In the genomic region with DNA sequence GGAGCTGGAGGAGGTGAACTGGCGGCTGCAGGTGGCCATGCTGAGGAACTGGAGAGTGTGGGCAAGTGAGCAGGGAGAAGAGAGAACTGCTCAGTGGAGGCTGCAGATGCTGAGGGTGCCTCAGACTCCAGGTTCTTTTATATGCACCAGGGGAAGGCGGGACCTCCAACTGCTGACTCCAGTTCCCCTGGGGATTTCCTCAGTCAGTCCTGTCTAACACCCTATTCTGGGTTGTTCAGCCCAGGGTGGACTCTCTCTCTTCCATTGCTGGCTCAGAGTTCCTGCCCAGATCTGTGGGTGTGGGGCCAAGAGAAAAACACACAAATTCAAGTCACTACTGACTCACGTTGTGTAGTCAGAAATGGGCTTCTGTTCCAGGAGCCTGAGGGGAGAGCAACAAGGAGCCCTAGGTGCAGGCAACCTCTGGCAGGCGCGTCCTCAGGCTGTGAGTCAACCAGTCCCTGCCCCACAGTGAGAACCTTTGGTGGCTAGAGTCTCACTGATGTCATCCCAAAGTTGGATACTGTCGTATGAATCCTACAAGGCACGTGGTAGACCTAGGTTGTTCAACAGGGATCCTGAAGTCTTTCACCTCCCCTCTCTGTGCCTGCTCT, we compare ENCODE assay signal across 25 mouse cellular contexts. TPM values are rescaled to one million over a fixed set of nuclear protein-coding genes. Genes with fewer than 3 reads are reported as not detected.
DNase-seq lines count a peak whose midpoint lies in the region.
"Had no signal": no experiment of that assay in that cellular context is flagged by ENCODE, and none has a peak within 500 bp of the region (broad histone marks: within the 10 kb centered on the region; RNA-seq: fewer than 3 reads in every experiment).

A gene (minus strand): TSS at position 51 of the 614 bp plus-strand sequence.

- WGBS in heart, embryonic 10.5 days = 83% methylated on average over 7 of the region's 7 CpGs

- intact Hi-C loops in heart, postnatal 14 days (cut with DNase I) = no loop called here

- no peaks in the 10 kb centered on the region for H3K36me3 ChIP-seq in heart, embryonic 10.5 days
- H3K36me3 ChIP-seq: embryonic facial prominence, embryonic 15.5 days; heart, embryonic 12.5 days; hindbrain, embryonic 15.5 days had no signal

- peak; percentile 63 for DNase-seq in heart, embryonic 10.5 days (ENCODE audit: low spot score)
- no peak for DNase-seq in heart, postnatal 14 days
- peak; percentile 40 for DNase-seq in 3T3-L1 (ENCODE audit: low read depth, low spot score)
- peak; percentile 14 for DNase-seq in NIH3T3 (ENCODE audit: low read depth)
- no peak for DNase-seq in adrenal gland, adult 18-20 months (ENCODE audit: low spot score in 2 of 2)
- DNase-seq in adrenal gland, adult 8-10 months = no peak
- DNase-seq: adrenal gland, postnatal 10 days; cerebellum, adult 11 months; cerebellum, adult 8-10 months; cerebellum, postnatal 14 days; embryo, embryonic 11 days; gastrocnemius, postnatal 36 days; heart, adult 18-20 months; heart, postnatal 36 days had no signal

- no peaks in the 10 kb centered on the region for H3K4me1 ChIP-seq in heart, embryonic 10.5 days
- H3K4me1 ChIP-seq: embryonic facial prominence, embryonic 15.5 days; forebrain, embryonic 13.5 days; heart, embryonic 12.5 days; hindbrain, embryonic 15.5 days had no signal

- H3K27me3 ChIP-seq in heart, embryonic 10.5 days (ENCODE audit: insufficient read depth, poor library complexity, severe bottlenecking) = 0 out of 2 replicates have a peak, but pooled peaks cover 4% of the 10 kb centered on the region
- H3K27me3 ChIP-seq: embryonic facial prominence, embryonic 15.5 days; forebrain, embryonic 13.5 days; heart, embryonic 12.5 days; hindbrain, embryonic 15.5 days had no signal

- no peak within 1 kb of the TSS for H3K4me3 ChIP-seq in heart, embryonic 10.5 days
- H3K4me3 ChIP-seq: embryonic facial prominence, embryonic 15.5 days; erythroblast, embryonic 14.5 days; forebrain, embryonic 13.5 days; heart, embryonic 12.5 days; hindbrain, embryonic 15.5 days had no signal

- H3K27ac ChIP-seq in heart, embryonic 10.5 days = no peak within 1 kb of the TSS
- H3K27ac ChIP-seq: embryonic facial prominence, embryonic 15.5 days; forebrain, embryonic 13.5 days; hindbrain, embryonic 15.5 days had no signal

- H3K9me3 ChIP-seq in heart, embryonic 10.5 days = no peaks in the 10 kb centered on the region
- H3K9me3 ChIP-seq: embryonic facial prominence, embryonic 15.5 days; forebrain, embryonic 13.5 days; heart, embryonic 12.5 days; hindbrain, embryonic 15.5 days had no signal

RNA-seq across cellular contexts. Expression of the gene that starts here (rescaled TPM):
- not detected in 2 replicates for polyA plus RNA-seq in heart, embryonic 10.5 days (2016; fragmentation: Nextera tagmentation; extraction: Ambion mirVana)
- total RNA-seq in heart, postnatal 14 days (2021) = not detected
- not detected for total RNA-seq in adrenal gland, adult 18-20 months (2021)
- total RNA-seq in adrenal gland, adult 8-10 months (2022) = not detected
- total RNA-seq: adrenal gland, postnatal 10 days; adrenal gland, postnatal 4 days; common myeloid progenitor, adult 5-6 weeks; gastrocnemius, adult 8-10 months; gastrocnemius, postnatal 36 days; heart, adult 18-20 months; heart, postnatal 36 days had no signal
- polyA plus RNA-seq: embryonic facial prominence, embryonic 11.5 days; erythroblast, embryonic 14.5 days; forebrain, embryonic 13.5 days; heart, embryonic 12.5 days; hindbrain, embryonic 11.5 days; hindbrain, embryonic 15.5 days; intestine, embryonic 16.5 days had no signal

Comparison
In these comparisons a context has a peak if more than half of its experiments do, and no peak if none do; other contexts are left out.
1. Peak in DNase-seq in heart, embryonic 10.5 days; RNA of the gene not detected or under 1 TPM.
2. DNase-seq: peak in 3T3-L1 (single experiment) and NIH3T3 (single experiment); none in heart, postnatal 14 days (0 of 2), adrenal gland, adult 18-20 months (0 of 2) and adrenal gland, adult 8-10 months (single experiment).